Mouse (Mus musculus) heart, postnatal 25 days (tissue): ENCODE measurements at regions not wholly inside any gene's neighbourhood (a gene's known extent, or its start where the extent isn't known, plus 50 kb on each side); places are given as distances from the start of the nearest gene placed in this dataset.

ENCODE experiments used
- DNase-seq: peaks from one replicate; pipeline ENCODE4 v3.0.0; 2022; ENCODE audit warnings: low spot score
- intact Hi-C: fragments of 180-260 bp; cut with DNase I; formaldehyde crosslinking; loops from one replicate; pipeline ENCODE4 v1.15.1; 2025

GRCm38 (mm10) chr11:114233636-114234541 lies 167.0 kb upstream of the Sdk2 start:
- no peak for DNase-seq

GRCm38 (mm10) chr11:114231841-114232240 lies 165.0 kb upstream of the Sdk2 start:
- intact Hi-C loops = no loop called here
- DNase-seq = peak; percentile 16

More at GRCm38 (mm10) chr11:114233636-114234541, 167.0 kb upstream of the Sdk2 start:
- intact Hi-C loops = no loop called here

GRCm38 (mm10) chr11:114229763-114230162 lies 162.9 kb upstream of the Sdk2 start:
- intact Hi-C loops = no loop called here
- DNase-seq = peak; percentile 46

GRCm38 (mm10) chr11:114229196-114229595 lies 162.3 kb upstream of the Sdk2 start:
- no peak for DNase-seq
- intact Hi-C loops = no loop called here

GRCm38 (mm10) chr11:114226553-114226952 lies 159.7 kb upstream of the Sdk2 start:
- no peak for DNase-seq
- intact Hi-C loops = no loop called here

- intact Hi-C loops = no loop called here
- DNase-seq = no peak
Observed at GRCm38 (mm10) chr11:114224706-114225105, 157.9 kb upstream of the Sdk2 start.

- no peak for DNase-seq
- intact Hi-C loops = no loop called here
Observed at GRCm38 (mm10) chr11:114223061-114223460, 156.2 kb upstream of the Sdk2 start.

GRCm38 (mm10) chr11:114220466-114220865 lies 153.6 kb upstream of the Sdk2 start:
- DNase-seq = no peak
- intact Hi-C loops = no loop called here

GRCm38 (mm10) chr11:114218732-114219506 lies 152.1 kb upstream of the Sdk2 start:
- intact Hi-C loops = no loop called here

GRCm38 (mm10) chr11:114217245-114217757 lies 150.5 kb upstream of the Sdk2 start:
- intact Hi-C loops = no loop called here
- no peak for DNase-seq

More at GRCm38 (mm10) chr11:114218732-114219506, 152.1 kb upstream of the Sdk2 start:
- no peak for DNase-seq

- no peak for DNase-seq
- intact Hi-C loops = no loop called here
Observed at GRCm38 (mm10) chr11:114216493-114216892, 149.6 kb upstream of the Sdk2 start.

- intact Hi-C loops = no loop called here
- no peak for DNase-seq
Observed at GRCm38 (mm10) chr11:114215256-114215655, 148.4 kb upstream of the Sdk2 start.

- no peak for DNase-seq
- intact Hi-C loops = no loop called here
Observed at GRCm38 (mm10) chr11:114212136-114212535, 145.3 kb upstream of the Sdk2 start.

- DNase-seq = no peak
- intact Hi-C loops = loop anchor here (10.0 kb wide), 1 partner anchor 430 kb away; no protein-coding TSS in a partner anchor
Observed at GRCm38 (mm10) chr11:114205192-114205591, 138.3 kb upstream of the Sdk2 start.

GRCm38 (mm10) chr11:114203416-114203815 lies 136.6 kb upstream of the Sdk2 start:
- intact Hi-C loops = loop anchor here (10.0 kb wide), 1 partner anchor 431 kb away; no protein-coding TSS in a partner anchor

GRCm38 (mm10) chr11:114202486-114202885 lies 135.6 kb upstream of the Sdk2 start:
- no peak for DNase-seq
- intact Hi-C loops = loop anchor here (10.0 kb wide), 1 partner anchor 432 kb away; no protein-coding TSS in a partner anchor

More at GRCm38 (mm10) chr11:114203416-114203815, 136.6 kb upstream of the Sdk2 start:
- no peak for DNase-seq

GRCm38 (mm10) chr11:114199081-114199586 lies 132.3 kb upstream of the Sdk2 start:
- DNase-seq = no peak
- intact Hi-C loops = loop anchor here (5.0 kb wide), 1 partner anchor 83 kb away; no protein-coding TSS in a partner anchor

- peak; percentile 90 for DNase-seq
- intact Hi-C loops = loop anchor here (5.0 kb wide), 1 partner anchor 84 kb away; no protein-coding TSS in a partner anchor
Observed at GRCm38 (mm10) chr11:114198317-114199032, 131.6 kb upstream of the Sdk2 start.

- intact Hi-C loops = loop anchor here (5.0 kb wide), 1 partner anchor 87 kb away; no protein-coding TSS in a partner anchor
- DNase-seq = no peak
Observed at GRCm38 (mm10) chr11:114195291-114195690, 128.4 kb upstream of the Sdk2 start.
